In the genomic region with DNA sequence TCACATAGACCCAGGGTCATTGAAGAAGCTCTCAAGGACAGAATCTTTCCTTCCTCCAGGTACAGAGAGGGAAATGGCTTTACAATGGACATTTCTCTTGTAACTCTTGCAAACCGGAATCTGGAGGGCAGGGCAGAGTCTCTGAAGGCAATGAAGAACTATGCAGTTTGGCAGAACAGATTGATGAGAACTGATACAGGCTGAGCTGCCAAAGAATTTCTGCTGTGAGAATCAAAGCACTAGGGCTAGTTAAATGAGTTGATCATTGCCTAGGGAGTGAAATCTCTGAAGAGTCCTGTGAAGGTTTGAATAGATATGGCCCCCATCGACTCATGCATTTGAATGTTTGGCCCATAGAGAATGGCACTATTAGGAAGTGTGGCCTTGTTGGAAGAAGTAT, we compare ENCODE assay signal across 19 mouse cellular contexts. TPM values are rescaled to one million over a fixed set of nuclear protein-coding genes. Genes with fewer than 3 reads are reported as not detected.
A peak's percentile ranks its signal among the peaks of the same experiment; 100 is the strongest.
DNase-seq lines count a peak whose midpoint lies in the region; ATAC-seq and TF ChIP-seq lines count a peak whose summit lies in the region.
"Had no signal": no experiment of that assay in that cellular context is flagged by ENCODE, and none has a peak within 500 bp of the region (broad histone marks: within the 10 kb centered on the region; RNA-seq: fewer than 3 reads in every experiment).

No protein-coding gene starts in this region.

- no peak overlapping the region for H3K4me3 ChIP-seq in kidney, adult 2 months (ENCODE audit: insufficient read depth, low read depth, low read length)
- no peak overlapping the region for H3K4me3 ChIP-seq in kidney, embryonic 16.5 days (ENCODE audit: low read length)
- H3K4me3 ChIP-seq: embryonic facial prominence, embryonic 15.5 days; erythroblast, embryonic 14.5 days; forebrain, embryonic 10.5 days; forebrain, embryonic 15.5 days; gastrocnemius, adult 2 months; heart, embryonic 13.5 days; hindbrain, embryonic 12.5 days had no signal

- DNase-seq in frontal cortex, postnatal 25 days (ENCODE audit: low spot score in 2 of 2): no peak
- peak; percentile 72 for DNase-seq in kidney, adult 2 months
- DNase-seq in layer of hippocampus, adult 11-12 months (ENCODE audit: low spot score): peak; percentile 9
- DNase-seq in layer of hippocampus, postnatal 25 days (ENCODE audit: extremely low spot score in 1 of 2, low spot score in 1 of 2): no peak
- DNase-seq: cerebellum, adult 11 months; cerebellum, adult 8-10 months; embryo, embryonic 11 days; gastrocnemius, adult 2 months; gastrocnemius, postnatal 25 days had no signal

- H3K9me3 ChIP-seq in kidney, embryonic 16.5 days (ENCODE audit: low read length): no peaks in the 10 kb centered on the region
- H3K9me3 ChIP-seq: embryonic facial prominence, embryonic 15.5 days; forebrain, embryonic 15.5 days; heart, embryonic 13.5 days; hindbrain, embryonic 12.5 days had no signal

- peak overlapping the region; percentile 74 for H3K27ac ChIP-seq in kidney, adult 2 months (ENCODE audit: insufficient read depth, low read depth, low read length)
- H3K27ac ChIP-seq in kidney, embryonic 16.5 days (ENCODE audit: low read length): no peak overlapping the region
- H3K27ac ChIP-seq: embryonic facial prominence, embryonic 15.5 days; forebrain, embryonic 10.5 days; forebrain, embryonic 15.5 days; gastrocnemius, adult 2 months; heart, embryonic 13.5 days; hindbrain, embryonic 12.5 days had no signal

- H3K4me1 ChIP-seq in kidney, adult 2 months (ENCODE audit: control insufficient read depth, insufficient read depth, low read length): peaks cover 11% of the 10 kb centered on the region; the same call in 1 of the 2 replicates
- no peaks in the 10 kb centered on the region for H3K4me1 ChIP-seq in kidney, embryonic 16.5 days (ENCODE audit: insufficient read depth, low read length)
- H3K4me1 ChIP-seq: embryonic facial prominence, embryonic 15.5 days; forebrain, embryonic 10.5 days; forebrain, embryonic 15.5 days; heart, embryonic 13.5 days; hindbrain, embryonic 12.5 days had no signal

- H3K36me3 ChIP-seq in kidney, adult 2 months (ENCODE audit: control insufficient read depth, insufficient read depth, low read length): no peaks in the 10 kb centered on the region
- H3K36me3 ChIP-seq in kidney, embryonic 16.5 days (ENCODE audit: insufficient read depth, low read length): no peaks in the 10 kb centered on the region
- H3K36me3 ChIP-seq: embryonic facial prominence, embryonic 15.5 days; forebrain, embryonic 10.5 days; forebrain, embryonic 15.5 days; heart, embryonic 13.5 days; hindbrain, embryonic 12.5 days had no signal

- 54% methylated on average over 2 of the region's 2 CpGs for WGBS in kidney, adult 2 months
- 79% methylated on average over 2 of the region's 2 CpGs for WGBS in kidney, embryonic 16.5 days

- H3K4me2 ChIP-seq in kidney, embryonic 16.5 days (replicated peaks; ENCODE audit: low read depth, low read length): no peak overlapping the region
- H3K4me2 ChIP-seq: embryonic facial prominence, embryonic 15.5 days; forebrain, embryonic 15.5 days; heart, embryonic 13.5 days; hindbrain, embryonic 12.5 days had no signal

- no peak for TF ChIP-seq POLR2A in kidney, adult 2 months (IDR thresholded peaks at IDR 0.05; ENCODE audit: low read depth, low read length)

- no peak overlapping the region for H3K9ac ChIP-seq in kidney, embryonic 16.5 days (replicated peaks; ENCODE audit: low read length)
- H3K9ac ChIP-seq: embryonic facial prominence, embryonic 15.5 days; forebrain, embryonic 15.5 days; heart, embryonic 13.5 days; hindbrain, embryonic 12.5 days had no signal

- ATAC-seq in frontal cortex, adult (ENCODE audit: low TSS enrichment): peak; percentile 64
- no peak for ATAC-seq in kidney, embryonic 16.5 days (ENCODE audit: low FRiP score, low TSS enrichment)
- ATAC-seq: forebrain, embryonic 15.5 days had no signal

- TF ChIP-seq CTCF in kidney, adult 2 months (conservative IDR thresholded peaks at IDR 0.05; ENCODE audit: insufficient read depth, insufficient read length, low read depth, low read length): no peak

- no peaks in the 10 kb centered on the region for H3K27me3 ChIP-seq in kidney, adult 2 months (replicated peaks; ENCODE audit: control insufficient read depth, insufficient read depth, low read length)
- no peaks in the 10 kb centered on the region for H3K27me3 ChIP-seq in kidney, embryonic 16.5 days (ENCODE audit: insufficient read depth, low read length)
- H3K27me3 ChIP-seq: embryonic facial prominence, embryonic 15.5 days; forebrain, embryonic 15.5 days; heart, embryonic 13.5 days; hindbrain, embryonic 12.5 days had no signal

RNA-seq across cellular contexts. Expression of a gene that starts 34.8 kb away (rescaled TPM):
- 32.0 and 40.5 TPM in 2 replicates for polyA plus RNA-seq in kidney, adult 2 months (2012; rRNA removed)
- 2.3 and 3.0 TPM in 2 replicates for polyA plus RNA-seq in kidney, embryonic 16.5 days (2015; fragmentation: Nextera tagmentation; extraction: Ambion mirVana)
- under 1 TPM in 1 of 2 experiments, not detected in 1; 0.33 TPM for total RNA-seq in layer of hippocampus, postnatal 25 days (2021)
- total RNA-seq: MEL had no signal
- polyA plus RNA-seq: C2C12; erythroblast, embryonic 14.5 days had no signal

Comparison
In these comparisons a context has a peak if more than half of its experiments do, and no peak if none do; other contexts are left out.
1. DNase-seq: peak in kidney, adult 2 months (single experiment) and layer of hippocampus, adult 11-12 months (single experiment); none in frontal cortex, postnatal 25 days (0 of 2) and layer of hippocampus, postnatal 25 days (0 of 2).